Comparison of ENCODE assay signal across 9 mouse cellular contexts in genomic region chr16:92286609-92287008, GRCm38 (mm10). TPM values are rescaled to one million over a fixed set of nuclear protein-coding genes. Genes with fewer than 3 reads are reported as not detected.
DNase-seq lines count a peak whose midpoint lies in the region; TF ChIP-seq lines count a peak whose summit lies in the region.
"Had no signal": no experiment of that assay in that cellular context is flagged by ENCODE, and none has a peak within 500 bp of the region (broad histone marks: within the 10 kb centered on the region; RNA-seq: fewer than 3 reads in every experiment).

No protein-coding gene starts in this region.

- H3K4me3 ChIP-seq in ES-E14 (ENCODE audit: insufficient read depth in 1 of 2, low read depth in 1 of 2, low read length in 2 of 2, poor library complexity in 1 of 2, severe bottlenecking in 1 of 2): no peak overlapping the region
- H3K4me3 ChIP-seq in heart, embryonic 10.5 days: no peak overlapping the region

- in situ Hi-C loops in ES-E14 (cut with MboI; ENCODE audit: low sequenced_read_pairs in 2 of 2, unreplicated experiment in 2 of 2): loop anchor here (25.0 kb wide), 1 partner anchor 324 kb away; no protein-coding TSS in a partner anchor

- H3K27me3 ChIP-seq in heart, embryonic 10.5 days (ENCODE audit: insufficient read depth, poor library complexity, severe bottlenecking): no peaks in the 10 kb centered on the region

- 15% methylated on average over 7 of the region's 7 CpGs for WGBS in heart, embryonic 10.5 days

- DNase-seq in ES-E14 (ENCODE audit: low read depth, low spot score): peak; percentile 86
- peak; percentile 86 for DNase-seq in adrenal gland, postnatal 25 days
- peak; percentile 87 for DNase-seq in embryo, embryonic 9.5 days (ENCODE audit: extremely low spot score)
- peak; percentile 88 for DNase-seq in heart, embryonic 10.5 days (ENCODE audit: low spot score)
- DNase-seq in layer of hippocampus, adult 8-10 months (ENCODE audit: low spot score in 2 of 2): peak; percentile 70 to 92
- peak; percentile 83 for DNase-seq in lung, postnatal 25 days (ENCODE audit: low spot score)
- peak; percentile 66 to 69 for DNase-seq in right cerebral cortex, postnatal 36 days (ENCODE audit: low spot score in 2 of 2)
- peak; percentile 82 to 83 for DNase-seq in urinary bladder, postnatal 36 days (ENCODE audit: low spot score in 2 of 2)

- no peaks in the 10 kb centered on the region for H3K36me3 ChIP-seq in ES-E14 (ENCODE audit: control insufficient read depth, insufficient read depth, low read length, poor library complexity, severe bottlenecking)
- no peaks in the 10 kb centered on the region for H3K36me3 ChIP-seq in heart, embryonic 10.5 days

- H3K9me3 ChIP-seq in ES-E14 (ENCODE audit: control insufficient read depth, insufficient read depth, low read depth, low read length): no peaks in the 10 kb centered on the region
- no peaks in the 10 kb centered on the region for H3K9me3 ChIP-seq in heart, embryonic 10.5 days

- H3K27ac ChIP-seq in ES-E14 (ENCODE audit: insufficient read depth, low read depth, low read length, poor library complexity, severe bottlenecking): no peak overlapping the region
- no peak overlapping the region for H3K27ac ChIP-seq in heart, embryonic 10.5 days
- H3K27ac ChIP-seq: macrophage had no signal

- H3K9ac ChIP-seq in ES-E14 (ENCODE audit: insufficient read depth, low read depth, low read length, poor library complexity, severe bottlenecking): no peak overlapping the region; the same call in 1 of the 2 replicates

- no peaks in the 10 kb centered on the region for H3K4me1 ChIP-seq in ES-E14 (ENCODE audit: control insufficient read depth in 2 of 2, insufficient read depth in 2 of 2, low read length in 2 of 2, poor library complexity in 1 of 2)
- H3K4me1 ChIP-seq in heart, embryonic 10.5 days: peaks cover 9% of the 10 kb centered on the region

TF ChIP-seq in ES-E14, 5 proteins besides CTCF, POLR2A, EP300 and RAD21:
- TF ChIP-seq ZC3H11A (IDR thresholded peaks at IDR 0.05; ENCODE audit: borderline replicate concordance, low read depth, low read length): peak; percentile 64
- TF ChIP-seq CHD2 (IDR thresholded peaks at IDR 0.05; ENCODE audit: low read depth, low read length): no peak

RNA-seq across cellular contexts. Expression of gene Kcne2, which starts 5.6 kb away (rescaled TPM):
- total RNA-seq in ES-E14 (2012; rRNA removed): not detected in 2 replicates
- not detected in 2 replicates for total RNA-seq in adrenal gland, postnatal 25 days (2021)
- 0.95 and 2.0 TPM in 2 replicates for polyA plus RNA-seq in heart, embryonic 10.5 days (2016; fragmentation: Nextera tagmentation; extraction: Ambion mirVana)
- total RNA-seq in layer of hippocampus, adult 8-10 months (2022): 1 to 10 TPM in 2 of 4 experiments, not detected in 2; 1.2 to 1.5 TPM
- polyA plus RNA-seq: macrophage had no signal

RNA-seq across cellular contexts. Expression of gene Smim11, which starts 14.5 kb away (rescaled TPM):
- total RNA-seq in ES-E14 (2012; rRNA removed): 27.5 and 34.1 TPM in 2 replicates
- 72.8 and 74.9 TPM in 2 replicates for total RNA-seq in adrenal gland, postnatal 25 days (2021)
- polyA plus RNA-seq in heart, embryonic 10.5 days (2016; fragmentation: Nextera tagmentation; extraction: Ambion mirVana): 114 and 117 TPM in 2 replicates
- 10 to 100 TPM; 16.8 to 27.3 (median 21.0) TPM for total RNA-seq in layer of hippocampus, adult 8-10 months (2022)

RNA-seq across cellular contexts. Expression of gene Fam243, which starts 34.6 kb away (rescaled TPM):
- total RNA-seq in ES-E14 (2012; rRNA removed): not detected in 2 replicates
- total RNA-seq in adrenal gland, postnatal 25 days (2021): not detected in 2 replicates
- polyA plus RNA-seq in heart, embryonic 10.5 days (2016; fragmentation: Nextera tagmentation; extraction: Ambion mirVana): 0.10 TPM in 1 of 2 replicates, not detected in the other
- not detected for total RNA-seq in layer of hippocampus, adult 8-10 months (2022)
- polyA plus RNA-seq: macrophage had no signal
